Mouse (Mus musculus) layer of hippocampus, adult 2 months (tissue): ENCODE measurements around the gene Scn3b. TPM values are rescaled to one million over a fixed set of nuclear protein-coding genes. Genes with fewer than 3 reads are reported as not detected.

Source experiments
- DNase-seq, 2 experiments: peaks; one replicate each; pipeline ENCODE4 v3.0.0; 2022; ENCODE audit warnings: low spot score in 2 of 2
- H3K27ac ChIP-seq: fragments of 200-600 bp; 2 replicates; pipeline ENCODE4 v1.8.1; 2022
- H3K4me3 ChIP-seq: fragments of 200-600 bp; 2 replicates; pipeline ENCODE4 v1.8.1; 2022; ENCODE audit warnings: mild to moderate bottlenecking
- CTCF ChIP-seq: fragments of 200-600 bp; conservative IDR thresholded peaks from 2 replicates; pipeline ENCODE4 v1.8.1; 2022; ENCODE audit warnings: antibody characterized with exemption, mild to moderate bottlenecking, moderate library complexity
- total RNA-seq, 2 experiments: library from RNA; stranded (reverse); gene quantifications; 2 replicates each; pipeline ENCODE4 v1.2.3; 2021

Scn3b gene
- total RNA-seq, 2 experiments from 2014 or later = 254 to 266 TPM

DNA sequence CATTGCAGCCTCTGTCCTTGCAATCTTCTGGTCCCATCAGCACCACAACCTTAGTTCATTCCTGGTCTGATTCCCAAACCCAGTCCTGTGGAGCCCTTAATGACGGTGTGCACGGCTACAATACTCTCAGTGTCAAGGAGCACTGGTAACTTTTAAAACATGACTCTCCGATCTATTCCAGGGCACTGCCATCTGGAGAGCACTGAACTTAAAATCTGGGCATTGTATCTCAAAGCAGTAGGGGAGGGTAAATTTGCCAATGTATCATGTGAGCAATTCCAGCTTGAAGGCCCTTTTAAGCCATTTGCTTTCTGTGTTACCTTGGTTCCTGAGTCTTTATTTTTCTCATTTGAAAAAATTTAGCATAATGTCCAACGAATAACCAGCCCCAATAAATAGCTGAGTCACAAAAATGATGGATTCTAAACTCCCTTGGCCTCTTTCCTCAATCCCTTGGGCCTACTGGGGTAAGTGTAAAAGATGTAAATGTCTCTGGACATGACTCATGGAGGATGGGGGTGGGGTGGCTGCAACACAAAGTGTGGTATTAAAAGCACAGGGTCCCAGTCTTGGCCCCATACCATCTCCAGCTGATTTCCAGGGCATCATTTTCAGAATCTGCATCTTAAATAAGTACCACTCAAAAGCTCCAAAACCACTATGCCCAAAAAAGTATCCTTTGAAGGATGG is 68.3 kb downstream of the Scn3b start:
- no peak for TF ChIP-seq CTCF
- H3K27ac ChIP-seq = peak overlapping the region; percentile 99
- no peak for DNase-seq
- no peak overlapping the region for H3K4me3 ChIP-seq

DNA sequence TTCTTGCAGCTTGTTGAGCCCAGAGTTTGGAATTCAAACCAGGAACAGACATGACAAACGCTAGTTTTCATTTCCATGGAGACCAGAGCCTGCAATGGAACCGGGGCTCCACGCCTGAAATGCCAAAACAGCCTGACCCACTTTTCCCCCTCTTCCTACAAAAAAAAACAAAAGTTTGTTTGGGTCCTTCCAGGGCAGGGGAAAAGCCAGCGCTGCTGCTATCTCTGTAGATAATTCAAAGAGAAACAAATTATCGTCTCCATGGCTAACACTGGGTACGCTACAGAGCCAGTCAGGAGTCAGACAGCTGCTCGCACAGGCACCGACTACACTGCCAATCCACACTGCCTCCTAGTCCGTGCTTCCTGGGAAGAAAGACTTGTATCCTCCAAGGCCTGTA is 70.6 kb downstream of the Scn3b start:
- no peak for TF ChIP-seq CTCF
- Histone ChIP-seq H3K27ac (peak overlapping the region; percentile 99), H3K4me3 (peak overlapping the region; percentile 24; the same call in 1 of the 2 replicates)
- peak in 1 of 2 experiments; percentile 64 for DNase-seq

Other genes starting within 250 kb of the Scn3b start
- gene Olfr981, start 247.8 kb upstream of the Scn3b start, total RNA-seq = not detected
- gene Olfr982, start 195.4 kb upstream of the Scn3b start, total RNA-seq = not detected
- not detected for gene Olfr983, start 175.6 kb upstream of the Scn3b start, total RNA-seq
- gene Olfr984, start 155.0 kb upstream of the Scn3b start, total RNA-seq = not detected
- gene Olfr985, start 139.0 kb upstream of the Scn3b start, total RNA-seq = not detected
- not detected for gene Tmem225, start 121.1 kb upstream of the Scn3b start, total RNA-seq
- gene Olfr986, start 88.3 kb upstream of the Scn3b start, total RNA-seq = not detected
- 1 to 10 TPM; 3.2 to 4.4 TPM for gene Zfp202, start 76.9 kb upstream of the Scn3b start, total RNA-seq